Mouse (Mus musculus) liver, embryonic 14.5 days (tissue): ENCODE data around the gene Mybphl. TPM values are rescaled to one million over a fixed set of nuclear protein-coding genes. Genes with fewer than 3 reads are reported as not detected.
A peak's percentile ranks its signal among the peaks of the same experiment; 100 is the strongest.

ENCODE experiments used
- ATAC-seq: fragments of 200-750 bp; cut with Nextera tagmentation; 2 replicates; pipeline ENCODE4 v1.8.0; 2017; ENCODE audit warnings: moderate number of reproducible peaks, mild to moderate bottlenecking, moderate library complexity; ENCODE audit not compliant: insufficient read depth
- DNase-seq, 3 experiments: peaks; one replicate each; pipeline ENCODE4 v3.0.0-alpha.2; 2012 to 2013; ENCODE audit warnings: low read depth in 3 of 3, low spot score in 3 of 3
- H3K27ac ChIP-seq: fragments of 300-500 bp; sonication (generic); 2 replicates; pipeline ENCODE4 v1.5.1; 2014; ENCODE audit warnings: moderate library complexity, mild to moderate bottlenecking, control low read depth, inconsistent platforms
- H3K27me3 ChIP-seq: fragments of 300-500 bp; sonication (generic); 2 replicates; pipeline ENCODE4 v1.6.1; 2014; ENCODE audit warnings: mild to moderate bottlenecking, low read length, moderate library complexity; ENCODE audit not compliant: control insufficient read depth, insufficient read depth
- H3K36me3 ChIP-seq: fragments of 300-500 bp; sonication (generic); replicated peaks from 2 replicates; pipeline ENCODE4 v1.6.1; 2014; ENCODE audit warnings: low read depth; ENCODE audit not compliant: control insufficient read depth, insufficient read depth
- H3K4me1 ChIP-seq, 2 experiments: fragments of 200-500 bp in 1 of 2; fragments of 300-500 bp in 1 of 2; sonication (generic) in 1 of 2; replicated peaks; 2 replicates each; pipeline ENCODE4 v1.6.1; 2012 to 2014; ENCODE audit warnings: antibody characterized with exemption in 1 of 2, inconsistent platforms in 1 of 2, low read length in 1 of 2; ENCODE audit not compliant: control insufficient read depth in 2 of 2, insufficient read depth in 2 of 2
- H3K4me2 ChIP-seq: fragments of 300-500 bp; sonication (generic); 2 replicates; pipeline ENCODE4 v1.6.1; 2014; ENCODE audit warnings: low read depth, mild to moderate bottlenecking, control low read depth, moderate library complexity
- H3K4me3 ChIP-seq, 2 experiments: fragments of 200-500 bp in 1 of 2; fragments of 300-500 bp in 1 of 2; sonication (generic) in 1 of 2; 2 replicates each; pipeline ENCODE4 v1.5.1; 2012 to 2014; ENCODE audit warnings: low read depth in 2 of 2, low read length in 2 of 2, mild to moderate bottlenecking in 2 of 2, control low read depth in 1 of 2, inconsistent platforms in 1 of 2, moderate library complexity in 1 of 2; ENCODE audit not compliant: insufficient read depth in 1 of 2
- H3K9ac ChIP-seq: fragments of 300-500 bp; sonication (generic); replicated peaks from 2 replicates; pipeline ENCODE4 v1.6.1; 2014; ENCODE audit warnings: mild to moderate bottlenecking, control low read depth, moderate library complexity
- H3K9me3 ChIP-seq: fragments of 300-500 bp; sonication (generic); 2 replicates; pipeline ENCODE4 v1.6.1; 2016; ENCODE audit warnings: low read length, mixed read lengths; ENCODE audit not compliant: control insufficient read depth
- CTCF ChIP-seq: IDR thresholded peaks from 2 replicates; pipeline ENCODE4 v1.5.1; 2016; ENCODE audit warnings: antibody characterized with exemption, low read depth, control low read depth
- EP300 ChIP-seq: IDR thresholded peaks from 2 replicates; pipeline ENCODE4 v1.6.1; 2016; ENCODE audit warnings: antibody characterized with exemption, low read depth
- WGBS: fragments of 180-500 bp; shearing (Covaris S2); extraction: QIAGEN DNeasy Blood & Tissue Kit; methylation state at CpG from one replicate; pipeline ENCODE4 v1.1.7; 2014; ENCODE audit not compliant: insufficient replicate concordance; 5-methylcytosine and 5-hydroxymethylcytosine counted together
- polyA plus RNA-seq, 2 experiments: library from polyadenylated mRNA; depleted of rRNA in 1 of 2; stranded (reverse) in 1 of 2; unstranded in 1 of 2; fragments of >200 nt; fragmentation: Nextera tagmentation in 1 of 2; extraction: Ambion mirVana in 1 of 2; gene quantifications; 2 replicates each; pipeline versions ENCODE4 v1.2.1 to v1.2.3; 2012 to 2014

Gene Mybphl
- polyA plus RNA-seq, 2 experiments = 0.10 to 0.20 TPM

- Histone ChIP-seq H3K9ac (no peak overlapping the region), H3K4me2 (no peak overlapping the region), H3K27ac (no peak overlapping the region), H3K36me3 (no peaks in the 10 kb centered on the region), H3K9me3 (no peaks in the 10 kb centered on the region), H3K27me3 (no peaks in the 10 kb centered on the region), H3K4me1 (no peaks in the 10 kb centered on the region), H3K4me3 (no peak overlapping the region)
- TF ChIP-seq EP300 = no peak
- no peak for TF ChIP-seq CTCF
- 50% methylated on average over 5 of the region's 5 CpGs for WGBS
- no peak for ATAC-seq
- DNase-seq = no peak
Measured at GRCm38 (mm10) chr3:108400442-108400841, 35.7 kb downstream of the Mybphl start.

- peak; percentile 56 for ATAC-seq
- Histone ChIP-seq H3K4me3 (no peak overlapping the region), H3K4me2 (no peak overlapping the region), H3K27ac (no peak overlapping the region), H3K27me3 (no peaks in the 10 kb centered on the region), H3K4me1 (no peaks in the 10 kb centered on the region), H3K9me3 (no peaks in the 10 kb centered on the region), H3K36me3 (no peaks in the 10 kb centered on the region), H3K9ac (no peak overlapping the region)
- DNase-seq = peak; percentile 43 to 59 (median 45)
- WGBS = 28% methylated on average over 22 of the region's 22 CpGs
- peak; percentile 96 for TF ChIP-seq CTCF
- no peak for TF ChIP-seq EP300
Measured at GRCm38 (mm10) chr3:108401692-108402527, 37.2 kb downstream of the Mybphl start.

- H3K9ac ChIP-seq = no peak overlapping the region
- no peaks in the 10 kb centered on the region for H3K9me3 ChIP-seq
- ATAC-seq (no peak), DNase-seq (no peak)
- WGBS = 84% methylated on average over 15 of the region's 15 CpGs
- H3K27ac ChIP-seq = no peak overlapping the region
- TF ChIP-seq EP300 (no peak), CTCF (no peak)
- no peak overlapping the region for H3K4me3 ChIP-seq
- no peaks in the 10 kb centered on the region for H3K4me1 ChIP-seq
- H3K27me3 ChIP-seq = no peaks in the 10 kb centered on the region
- no peaks in the 10 kb centered on the region for H3K36me3 ChIP-seq
- H3K4me2 ChIP-seq = no peak overlapping the region
Measured at GRCm38 (mm10) chr3:108402528-108402920, 37.8 kb downstream of the Mybphl start.

GRCm38 (mm10) chr3:108405536-108406305, 41.0 kb downstream of the Mybphl start:
- 53% methylated on average over 14 of the region's 14 CpGs for WGBS
- H3K9me3 ChIP-seq = no peaks in the 10 kb centered on the region
- no peak overlapping the region for H3K4me3 ChIP-seq
- no peak overlapping the region for H3K27ac ChIP-seq
- no peak overlapping the region for H3K9ac ChIP-seq
- H3K4me1 ChIP-seq = no peaks in the 10 kb centered on the region
- H3K27me3 ChIP-seq = no peaks in the 10 kb centered on the region
- TF ChIP-seq CTCF = no peak
- TF ChIP-seq EP300 = no peak
- H3K4me2 ChIP-seq = no peak overlapping the region
- ATAC-seq = no peak
- no peak for DNase-seq
- no peaks in the 10 kb centered on the region for H3K36me3 ChIP-seq

- Histone ChIP-seq H3K4me2 (no peak overlapping the region), H3K9me3 (no peaks in the 10 kb centered on the region), H3K4me1 (no peaks in the 10 kb centered on the region), H3K4me3 (no peak overlapping the region), H3K27me3 (no peaks in the 10 kb centered on the region), H3K36me3 (no peaks in the 10 kb centered on the region), H3K9ac (no peak overlapping the region), H3K27ac (no peak overlapping the region)
- ATAC-seq = no peak
- 76% methylated on average over 24 of the region's 24 CpGs for WGBS
- no peak for DNase-seq
- TF ChIP-seq CTCF = no peak
- TF ChIP-seq EP300 = no peak
Measured at GRCm38 (mm10) chr3:108406306-108406885, 41.7 kb downstream of the Mybphl start.
